Mouse (Mus musculus) kidney, postnatal 0 days (tissue): ENCODE measurements around the gene Krt33a. TPM values are rescaled to one million over a fixed set of nuclear protein-coding genes. Genes with fewer than 3 reads are reported as not detected.

Experiments
- ATAC-seq: fragments of 200-750 bp; cut with Nextera tagmentation; replicated peaks from 2 replicates; pipeline ENCODE4 v1.8.0; 2017; ENCODE audit warnings: low read depth, moderate number of reproducible peaks, moderate TSS enrichment, moderate library complexity; ENCODE audit not compliant: low FRiP score
- DNase-seq: peaks from one replicate; pipeline ENCODE4 v3.0.0-alpha.2; 2016; ENCODE audit warnings: low spot score
- H3K27ac ChIP-seq: fragments of 300-500 bp; sonication (generic); 2 replicates; pipeline ENCODE4 v1.5.1; 2014; ENCODE audit warnings: mild to moderate bottlenecking
- H3K27me3 ChIP-seq: fragments of 300-500 bp; sonication (generic); 2 replicates; pipeline ENCODE4 v1.6.1; 2014; ENCODE audit warnings: low read length, mixed read lengths; ENCODE audit not compliant: insufficient read depth
- H3K36me3 ChIP-seq: fragments of 300-500 bp; sonication (generic); 2 replicates; pipeline ENCODE4 v1.6.1; 2014; ENCODE audit warnings: low read length, mixed read lengths; ENCODE audit not compliant: insufficient read depth
- H3K4me1 ChIP-seq: fragments of 300-500 bp; sonication (generic); replicated peaks from 2 replicates; pipeline ENCODE4 v1.6.1; 2014; ENCODE audit warnings: antibody characterized with exemption, low read length, mixed read lengths; ENCODE audit not compliant: insufficient read depth
- H3K4me2 ChIP-seq: fragments of 300-500 bp; sonication (generic); 2 replicates; pipeline ENCODE4 v1.6.1; 2014; ENCODE audit warnings: mild to moderate bottlenecking, low read length, moderate library complexity, mixed read lengths
- H3K4me3 ChIP-seq: fragments of 300-500 bp; sonication (generic); replicated peaks from 2 replicates; pipeline ENCODE4 v1.5.1; 2014; ENCODE audit warnings: low read depth, low read length
- H3K9ac ChIP-seq: fragments of 300-500 bp; sonication (generic); 2 replicates; pipeline ENCODE4 v1.6.1; 2014; ENCODE audit warnings: low read depth, low read length
- H3K9me3 ChIP-seq: fragments of 300-500 bp; sonication (generic); replicated peaks from 2 replicates; pipeline ENCODE4 v1.6.1; 2016; ENCODE audit warnings: low read length, inconsistent platforms, mixed read lengths
- CTCF ChIP-seq: IDR thresholded peaks from 2 replicates; pipeline ENCODE4 v1.5.1; 2016; ENCODE audit warnings: antibody characterized with exemption, low read depth, mild to moderate bottlenecking, moderate library complexity
- WGBS: fragments of 180-500 bp; shearing (Covaris S2); extraction: QIAGEN DNeasy Blood & Tissue Kit; methylation state at CpG from one replicate; pipeline ENCODE4 v1.1.7; 2014; 5-methylcytosine and 5-hydroxymethylcytosine counted together
- polyA plus RNA-seq: library from polyadenylated mRNA; unstranded; fragments of >200 nt; fragmentation: Nextera tagmentation; extraction: Ambion mirVana; gene quantifications from 2 replicates; pipeline ENCODE4 v1.2.1, GENCODE M21; 2015

The Krt33a gene
- polyA plus RNA-seq, 1 experiment from 2014 or later = not detected

DNA sequence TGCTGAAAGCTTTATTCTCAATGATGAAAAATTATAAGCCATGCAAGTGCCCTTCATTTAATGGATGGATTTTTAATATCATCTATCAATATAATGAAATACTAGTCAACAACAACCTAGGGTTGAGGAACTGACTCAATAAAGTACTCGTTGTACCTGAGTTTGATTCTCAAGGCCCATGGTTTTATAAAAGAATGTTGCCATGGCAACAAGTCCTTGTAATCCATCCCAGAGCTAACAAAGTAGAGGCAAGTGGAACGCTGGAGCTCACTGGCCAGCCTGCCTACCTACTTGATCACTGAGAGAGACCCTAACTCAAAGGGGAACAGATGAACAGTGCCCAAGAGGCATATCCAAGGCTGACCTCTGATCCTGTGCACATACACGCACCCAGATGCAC, 25.4 kb downstream of the Krt33a start:
- Histone ChIP-seq H3K9ac (no peak overlapping the region), H3K27me3 (no peaks in the 10 kb centered on the region), H3K4me2 (no peak overlapping the region), H3K27ac (no peak overlapping the region), H3K9me3 (no peaks in the 10 kb centered on the region), H3K36me3 (no peaks in the 10 kb centered on the region), H3K4me3 (no peak overlapping the region), H3K4me1 (0 out of 2 replicates have a peak, but pooled peaks cover 3% of the 10 kb centered on the region)
- DNase-seq (no peak), ATAC-seq (no peak)
- whole genome bisulfite sequencing = 81% methylated on average over 3 of the region's 3 CpGs
- no peak for TF ChIP-seq CTCF

DNA sequence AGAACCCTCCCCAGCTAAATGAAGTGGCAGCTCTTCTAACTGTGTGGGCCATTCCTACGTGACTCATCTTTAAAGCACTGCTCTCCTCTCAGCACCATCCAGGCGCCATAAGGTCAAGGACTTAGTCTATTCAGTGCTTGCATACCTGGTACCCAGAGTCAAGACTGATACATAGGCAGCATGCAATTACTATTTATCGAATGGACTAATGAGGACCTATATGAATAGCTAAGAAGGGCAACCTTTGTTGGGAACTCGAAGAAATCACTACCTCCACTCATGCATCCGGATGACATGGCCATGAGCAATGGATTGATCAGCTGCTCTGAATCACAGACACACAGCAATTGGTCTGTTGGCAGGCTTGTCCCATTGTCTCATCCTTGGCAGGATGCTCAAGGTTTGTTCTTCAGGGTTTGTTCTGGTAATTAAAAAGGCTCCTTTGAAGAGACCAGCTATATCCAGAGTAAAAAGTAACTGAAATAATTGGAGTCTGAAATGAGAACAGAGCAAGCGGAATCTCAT, 26.1 kb downstream of the Krt33a start:
- no peak for TF ChIP-seq CTCF
- WGBS = 80% methylated on average over 6 of the region's 6 CpGs
- DNase-seq = no peak

DNA sequence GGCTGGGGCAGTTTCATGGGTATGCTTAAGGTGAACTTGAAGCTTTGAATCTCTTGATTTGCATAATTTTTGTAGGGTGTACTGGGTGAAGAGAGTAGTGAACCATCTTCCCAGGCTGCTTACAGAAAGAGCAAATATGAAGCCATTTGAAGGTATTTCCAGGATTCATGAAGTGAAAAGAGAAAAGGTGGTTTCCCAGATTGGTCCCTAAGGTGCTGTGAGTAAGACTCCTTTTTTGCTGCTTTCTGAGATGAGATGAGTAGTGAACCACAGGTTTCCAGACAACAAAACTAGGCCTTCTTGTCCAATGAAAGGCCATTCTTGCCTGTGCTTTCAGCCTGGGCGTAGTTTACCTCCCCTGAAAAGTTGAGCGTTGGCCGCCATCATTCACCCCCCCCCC, 27.5 kb downstream of the Krt33a start:
- no peak for TF ChIP-seq CTCF
- Histone ChIP-seq H3K4me2 (no peak overlapping the region), H3K27ac (no peak overlapping the region), H3K36me3 (no peaks in the 10 kb centered on the region), H3K9me3 (no peaks in the 10 kb centered on the region), H3K9ac (no peak overlapping the region), H3K4me1 (0 out of 2 replicates have a peak, but pooled peaks cover under 1% of the 10 kb centered on the region), H3K27me3 (no peaks in the 10 kb centered on the region), H3K4me3 (no peak overlapping the region)
- no peak for DNase-seq
- no peak for ATAC-seq
- WGBS = 92% methylated on average over 3 of the region's 3 CpGs

More for the DNA sequence above, 26.1 kb downstream of the Krt33a start:
- Histone ChIP-seq H3K4me1 (0 out of 2 replicates have a peak, but pooled peaks cover 3% of the 10 kb centered on the region), H3K4me3 (no peak overlapping the region), H3K36me3 (no peaks in the 10 kb centered on the region), H3K9ac (no peak overlapping the region), H3K4me2 (no peak overlapping the region), H3K27ac (no peak overlapping the region), H3K9me3 (no peaks in the 10 kb centered on the region), H3K27me3 (no peaks in the 10 kb centered on the region)
- ATAC-seq = no peak

- WGBS = 44% methylated on average over 8 of the region's 8 CpGs
- no peak for TF ChIP-seq CTCF
- Histone ChIP-seq H3K4me2 (no peak within 1 kb of the TSS), H3K27ac (no peak within 1 kb of the TSS), H3K9me3 (no peaks in the 10 kb centered on the region), H3K36me3 (no peaks in the 10 kb centered on the region), H3K9ac (no peak within 1 kb of the TSS), H3K4me1 (no peaks in the 10 kb centered on the region), H3K27me3 (no peaks in the 10 kb centered on the region), H3K4me3 (no peak within 1 kb of the TSS)
- DNase-seq (no peak), ATAC-seq (no peak)
Observed at GRCm38 (mm10) chr11:99986180-99986647, 29.8 kb downstream of the Krt33a start, which contains the start of gene Krtap16-1. TSS of gene Krtap16-1 (minus strand) at chr11:99986597.

GRCm38 (mm10) chr11:99985291-99986092, 30.5 kb downstream of the Krt33a start:
- ATAC-seq = no peak

DNA sequence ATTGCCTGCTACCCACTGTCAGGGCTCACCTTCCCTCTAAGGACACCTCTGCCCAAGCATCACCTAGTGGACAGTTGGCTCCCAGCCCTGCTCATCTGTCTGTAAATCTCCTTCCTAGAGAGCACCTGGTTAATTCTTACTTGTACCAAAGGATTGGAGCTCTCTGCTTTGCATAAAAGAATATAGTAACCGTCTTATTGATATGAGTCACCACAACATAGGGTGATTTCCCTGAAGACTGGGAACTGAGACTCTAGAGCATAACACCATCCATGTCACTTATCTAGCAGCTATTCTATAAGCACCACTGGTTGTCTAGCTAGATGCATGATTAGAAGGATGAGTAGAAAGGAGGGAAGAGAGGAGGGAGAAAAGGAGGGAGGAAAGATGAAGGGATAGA, 32.6 kb downstream of the Krt33a start:
- no peak for ATAC-seq

More at GRCm38 (mm10) chr11:99985291-99986092, 30.5 kb downstream of the Krt33a start:
- no peak overlapping the region for H3K27ac ChIP-seq
- no peaks in the 10 kb centered on the region for H3K9me3 ChIP-seq
- H3K36me3 ChIP-seq = no peaks in the 10 kb centered on the region
- H3K4me1 ChIP-seq = no peaks in the 10 kb centered on the region
- H3K4me3 ChIP-seq = no peak overlapping the region
- no peak for TF ChIP-seq CTCF
- H3K9ac ChIP-seq = no peak overlapping the region
- no peaks in the 10 kb centered on the region for H3K27me3 ChIP-seq
- 67% methylated on average over 20 of the region's 20 CpGs for WGBS
- peak; percentile 24 for DNase-seq
- H3K4me2 ChIP-seq = no peak overlapping the region

More for the DNA sequence above, 32.6 kb downstream of the Krt33a start:
- 95% methylated on average over 1 of the region's 1 CpGs for WGBS
- Histone ChIP-seq H3K9ac (no peak overlapping the region), H3K27ac (no peak overlapping the region), H3K27me3 (no peaks in the 10 kb centered on the region), H3K4me3 (no peak overlapping the region), H3K4me2 (no peak overlapping the region), H3K4me1 (no peaks in the 10 kb centered on the region), H3K9me3 (no peaks in the 10 kb centered on the region), H3K36me3 (no peaks in the 10 kb centered on the region)
- TF ChIP-seq CTCF = no peak
- DNase-seq = no peak
